Mouse (Mus musculus): Measurements from ENCODE around the gene Tank.

The Tank gene

DNA sequence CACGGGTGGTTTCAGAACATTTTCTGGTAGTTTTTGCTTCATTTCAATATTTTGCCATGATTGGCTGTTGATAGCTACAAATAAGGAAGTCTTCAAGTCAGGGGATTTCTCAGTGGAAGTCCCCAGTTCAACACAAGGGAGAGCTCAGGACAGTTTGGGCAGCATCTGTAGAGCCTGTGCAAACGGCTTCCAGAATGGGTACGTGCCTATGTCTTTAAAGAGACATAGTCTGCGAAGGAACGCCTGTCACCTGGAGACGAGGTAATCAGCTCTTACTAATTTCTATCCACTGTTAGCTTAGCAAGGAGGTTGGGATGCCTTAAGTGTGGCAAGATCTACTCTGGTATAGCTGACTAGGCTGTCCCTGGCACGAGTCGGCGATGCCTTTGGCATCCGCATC lies at the start of gene Tank:
Gene Tank (plus strand): TSS at position 153 of the 400 bp plus-strand sequence.
- no peak for DNase-seq (ENCODE audit: low spot score)

DNA sequence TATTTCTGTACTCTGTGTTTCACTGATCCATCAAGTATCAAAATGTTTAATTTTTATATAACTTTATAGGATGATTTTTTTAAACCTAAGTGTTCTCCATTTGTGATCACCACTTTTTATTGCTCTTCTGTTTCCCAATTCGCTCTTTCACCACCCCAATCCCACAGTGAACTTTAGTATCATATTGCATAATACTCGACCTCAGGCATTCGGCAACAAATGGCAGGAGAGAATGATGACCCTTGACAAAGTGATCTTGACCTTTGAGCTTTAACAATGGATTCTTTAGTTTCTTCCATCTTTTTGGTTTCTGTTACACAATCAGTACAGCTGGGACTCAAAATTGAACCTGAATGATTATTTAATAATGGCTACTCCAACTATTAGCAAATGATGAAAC lies 46.1 kb upstream of the Tank start:
- no peak for DNase-seq (ENCODE audit: low spot score)

- no peak for DNase-seq (ENCODE audit: low spot score)
These were observed 45.3 kb upstream of the Tank start for GRCm38 (mm10) chr2:61533131-61533530.

DNA sequence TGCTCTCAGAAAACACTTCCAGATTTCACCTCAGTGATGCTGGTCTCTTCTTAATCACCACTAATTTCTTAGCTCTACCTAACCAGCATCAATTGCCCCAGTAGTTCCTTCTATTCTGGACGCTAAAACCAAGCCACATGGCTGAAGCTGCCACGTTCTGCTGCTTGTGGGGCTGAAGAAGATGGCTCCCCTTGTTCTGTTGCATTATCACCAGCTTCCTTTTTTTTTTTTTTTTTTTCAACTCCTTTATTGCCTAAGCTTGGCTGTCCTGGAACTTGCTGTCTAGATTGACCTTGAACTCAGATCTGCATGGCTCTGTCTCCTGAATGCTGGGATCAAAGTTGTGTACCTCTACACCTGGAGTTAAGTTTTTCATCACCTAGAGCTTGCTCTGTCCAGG lies 41.5 kb upstream of the Tank start:
- DNase-seq (ENCODE audit: low spot score), result no peak

- no peak for DNase-seq (ENCODE audit: low spot score)
These were observed 39.0 kb upstream of the Tank start for GRCm38 (mm10) chr2:61539378-61539777.

DNA sequence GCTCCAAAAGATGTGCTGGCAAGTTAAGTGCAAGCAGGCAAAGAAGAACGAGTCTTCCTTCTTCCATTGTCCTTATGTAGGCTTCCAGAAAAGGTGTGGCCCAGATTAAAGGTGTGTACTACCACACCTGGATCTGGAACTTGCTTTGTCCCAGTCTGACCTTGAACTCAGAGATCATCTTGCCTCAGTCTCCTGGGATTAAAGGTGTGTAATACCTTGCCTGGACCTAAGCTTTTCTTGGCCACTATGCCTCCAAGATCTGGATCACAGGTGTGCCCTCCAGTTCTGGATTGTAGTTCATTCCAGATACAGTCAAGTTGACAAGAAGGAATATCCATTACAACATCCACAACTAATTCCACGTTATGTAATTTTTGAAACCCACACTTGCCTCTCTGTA lies 36.0 kb upstream of the Tank start:
- no peak for DNase-seq (ENCODE audit: low spot score)

- DNase-seq (ENCODE audit: low spot score), result no peak
These were observed 32.7 kb upstream of the Tank start for GRCm38 (mm10) chr2:61545666-61546065.

DNA sequence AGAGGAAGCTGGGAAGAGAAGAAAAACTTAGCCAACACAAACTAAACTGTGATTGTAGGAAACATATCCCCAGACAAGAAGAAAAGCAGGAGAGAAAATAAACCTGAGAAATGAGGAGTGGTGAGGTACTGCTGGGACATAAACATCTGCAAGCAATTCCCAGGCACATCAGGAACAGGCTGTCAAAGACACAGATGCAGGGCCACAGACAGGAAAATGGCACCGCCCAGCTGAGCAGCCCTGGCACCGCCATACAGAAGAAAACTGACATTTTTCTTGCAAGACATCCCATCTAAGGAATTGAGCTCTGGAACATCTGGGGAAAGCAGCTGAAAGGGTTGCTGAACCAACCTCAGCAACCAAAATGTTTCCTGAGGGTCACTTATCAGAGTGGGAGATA lies 30.4 kb upstream of the Tank start:
- DNase-seq (ENCODE audit: low spot score), result no peak

DNA sequence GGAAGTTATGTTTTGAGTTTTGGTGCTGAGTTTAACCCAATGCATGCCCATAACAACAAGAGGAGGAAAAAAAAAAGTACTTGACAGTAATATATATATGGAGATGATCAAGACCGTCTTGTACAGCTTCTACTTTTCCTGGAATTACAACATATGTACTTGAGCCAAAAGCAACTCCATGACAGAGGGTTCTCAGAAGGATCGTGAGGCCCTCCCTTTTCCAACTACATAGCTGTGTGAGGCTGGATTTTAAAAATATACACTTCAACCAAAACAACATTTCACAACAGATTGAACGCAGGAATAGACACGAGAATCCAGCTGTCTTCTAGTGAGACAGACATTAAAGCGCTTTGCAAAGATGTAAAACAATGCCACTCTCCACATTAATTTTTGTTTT lies 26.7 kb upstream of the Tank start:
- no peak for DNase-seq (ENCODE audit: low spot score)

DNA sequence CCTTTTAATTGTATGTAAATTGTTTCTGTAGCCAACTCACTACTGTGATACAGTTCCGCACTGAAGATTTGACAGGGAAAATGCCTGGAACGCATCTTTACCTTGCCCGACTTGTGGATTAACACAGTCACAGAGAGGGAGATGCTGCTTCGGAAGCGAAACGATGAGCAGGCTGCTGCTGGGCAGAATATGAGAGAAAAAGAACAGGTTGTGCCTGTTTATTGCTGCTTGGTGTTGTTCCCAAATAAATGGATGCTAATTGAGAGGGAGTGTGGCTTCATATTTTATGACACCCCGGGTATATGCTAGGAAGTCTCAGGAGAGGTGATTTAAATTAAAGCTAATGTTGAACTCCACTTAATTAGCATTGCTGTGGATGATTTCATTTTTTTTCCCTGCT lies 23.0 kb upstream of the Tank start:
- no peak for DNase-seq (ENCODE audit: low spot score)

DNA sequence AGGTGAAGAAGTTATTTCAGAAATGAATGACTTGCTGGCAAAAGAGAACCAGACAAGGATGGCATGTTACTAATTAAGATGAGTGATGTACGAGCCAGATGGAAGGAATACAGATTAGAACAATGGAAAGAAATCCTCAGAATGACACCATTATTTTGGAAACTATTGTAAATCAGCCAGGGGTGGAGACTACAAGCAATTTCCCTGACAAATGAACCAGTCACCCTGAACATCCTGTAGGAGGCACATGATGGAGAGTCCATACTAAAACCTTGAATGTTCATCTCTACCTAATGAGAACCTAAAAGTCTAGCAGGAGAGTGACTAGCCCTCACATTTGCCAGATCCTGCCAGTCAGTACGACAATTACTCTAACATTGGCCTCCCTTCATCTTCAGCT lies 22.6 kb upstream of the Tank start:
- DNase-seq (ENCODE audit: low spot score), result no peak

GRCm38 (mm10) chr2:61556639-61557038 lies 21.7 kb upstream of the Tank start:
- no peak for DNase-seq (ENCODE audit: low spot score)

GRCm38 (mm10) chr2:61557848-61558471 lies 20.4 kb upstream of the Tank start:
- no peak for DNase-seq (ENCODE audit: low spot score)

GRCm38 (mm10) chr2:61561058-61561457 lies 17.3 kb upstream of the Tank start:
- DNase-seq (ENCODE audit: low spot score), result no peak

DNA sequence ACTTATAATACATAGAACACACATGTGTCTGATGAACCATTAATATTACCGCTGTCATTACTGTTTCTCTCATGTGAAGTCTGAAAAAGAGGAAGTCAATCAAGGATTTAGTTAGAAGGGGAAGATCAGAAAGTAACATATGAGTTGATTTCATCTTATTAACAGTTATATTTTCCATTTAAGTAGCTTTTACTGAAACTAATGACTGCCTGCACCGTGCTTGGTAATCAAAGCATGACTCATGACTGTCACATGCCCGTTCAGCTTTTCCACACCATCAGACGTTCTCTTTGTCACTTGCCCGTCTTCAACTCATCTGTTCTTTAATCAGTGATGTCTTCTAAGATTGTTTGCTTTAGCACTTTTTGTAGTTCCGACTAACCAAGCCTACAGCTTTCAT lies 15.2 kb upstream of the Tank start:
- DNase-seq (ENCODE audit: low spot score), result no peak

DNA sequence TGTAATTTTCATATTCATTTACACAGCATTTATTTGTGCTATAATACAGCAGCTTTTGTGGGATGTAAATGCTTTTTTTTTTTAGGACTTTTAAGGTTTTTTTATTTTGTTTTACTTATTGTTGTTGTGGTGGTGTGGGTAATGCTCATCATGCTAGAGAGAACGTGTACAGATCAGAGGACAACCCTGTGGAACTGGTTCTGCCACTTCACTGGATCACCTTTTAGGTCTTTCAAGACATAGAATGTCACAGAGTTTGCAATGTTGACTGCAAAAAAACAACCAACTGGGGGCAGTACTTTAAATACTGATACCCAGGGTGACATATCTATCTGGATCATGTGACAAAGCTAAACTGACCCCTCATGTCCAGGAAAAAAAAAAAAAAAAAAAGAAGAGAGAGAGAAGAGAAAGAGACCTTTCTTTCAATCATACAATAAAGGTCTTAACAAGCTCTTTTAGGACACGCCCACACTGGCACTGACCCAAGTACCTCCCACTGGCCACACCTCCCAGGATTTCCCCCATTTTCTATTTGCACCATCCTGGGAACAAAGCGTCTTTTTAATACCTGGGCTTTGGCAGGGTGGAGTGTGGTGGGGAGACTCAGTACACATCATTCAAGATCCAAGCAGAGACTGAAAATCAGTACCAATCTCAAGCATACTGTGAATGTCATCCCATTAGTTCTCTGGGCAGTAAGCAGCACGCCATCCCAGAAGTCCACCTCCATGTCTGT lies 11.2 kb upstream of the Tank start:
- peak; percentile 25 for DNase-seq (ENCODE audit: low spot score)

DNA sequence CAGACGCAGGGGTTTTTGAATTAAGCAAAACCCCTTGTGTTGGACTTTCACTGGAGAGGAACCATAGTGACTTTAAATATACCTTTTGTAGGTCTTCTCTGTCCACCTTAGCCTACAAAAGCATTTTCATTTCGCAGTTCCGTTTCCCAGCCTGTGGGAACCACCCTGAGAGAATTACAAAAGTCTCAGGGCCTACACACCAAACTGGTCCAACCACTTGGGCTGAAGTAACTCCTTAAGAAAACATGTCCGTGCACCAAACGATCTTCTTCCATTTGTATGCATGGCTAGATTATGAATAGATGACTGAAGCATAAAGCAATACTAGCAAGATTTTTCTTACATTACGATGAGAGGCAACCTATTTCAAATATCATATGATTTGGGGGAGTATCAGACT lies 9.2 kb upstream of the Tank start:
- DNase-seq (ENCODE audit: low spot score), result no peak

DNA sequence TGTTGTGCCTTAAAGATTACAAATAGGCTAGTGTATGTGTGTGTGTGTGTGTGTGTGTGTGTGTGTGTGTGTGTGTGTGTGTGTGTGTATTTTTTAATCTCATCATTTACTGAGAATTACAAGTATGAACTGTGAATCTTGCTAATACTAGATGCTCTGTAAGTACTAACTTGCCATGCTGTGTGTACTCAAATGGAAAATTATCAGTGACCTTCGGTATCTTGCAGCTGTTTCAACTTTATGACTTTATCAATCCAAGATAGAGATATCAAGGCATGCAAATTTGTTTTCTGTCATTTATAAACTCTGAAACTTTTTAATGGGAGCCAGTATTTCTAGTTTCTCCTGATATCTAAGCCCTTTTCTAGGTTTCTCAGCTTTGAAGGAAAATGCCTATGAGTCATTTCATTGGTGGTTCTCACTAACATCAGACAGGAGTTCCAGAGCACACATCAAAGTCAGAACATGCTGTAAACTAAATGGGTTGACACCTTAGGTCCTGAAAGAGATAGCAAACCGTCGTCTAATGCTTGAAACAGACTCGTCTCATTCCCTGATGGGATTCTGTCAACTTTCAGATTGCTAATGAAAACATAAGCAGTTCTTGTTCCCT lies 6.9 kb upstream of the Tank start:
- no peak for DNase-seq (ENCODE audit: low spot score)

DNA sequence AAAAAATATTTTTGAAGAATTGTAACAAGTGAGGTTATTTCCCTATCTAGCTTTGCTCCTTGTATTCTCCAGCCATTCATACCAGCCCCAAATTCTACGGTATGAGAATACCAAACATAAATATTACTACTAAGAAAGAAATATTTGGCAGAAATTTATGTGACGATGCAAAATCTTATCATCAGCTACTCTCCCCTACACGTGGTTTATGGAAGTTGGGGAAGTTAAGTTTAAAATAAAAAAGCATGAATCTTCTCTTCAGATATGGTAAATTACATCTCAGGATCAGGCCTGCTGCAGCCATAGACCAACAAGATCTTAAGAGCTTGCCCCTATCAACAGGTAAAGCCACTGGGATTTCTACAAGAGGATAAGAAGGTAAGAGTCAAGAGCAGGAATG lies 1.9 kb upstream of the Tank start:
- no peak for DNase-seq (ENCODE audit: low spot score)

GRCm38 (mm10) chr2:61576928-61577695 lies 1.3 kb upstream of the Tank start:
- DNase-seq (ENCODE audit: low spot score), result no peak

DNA sequence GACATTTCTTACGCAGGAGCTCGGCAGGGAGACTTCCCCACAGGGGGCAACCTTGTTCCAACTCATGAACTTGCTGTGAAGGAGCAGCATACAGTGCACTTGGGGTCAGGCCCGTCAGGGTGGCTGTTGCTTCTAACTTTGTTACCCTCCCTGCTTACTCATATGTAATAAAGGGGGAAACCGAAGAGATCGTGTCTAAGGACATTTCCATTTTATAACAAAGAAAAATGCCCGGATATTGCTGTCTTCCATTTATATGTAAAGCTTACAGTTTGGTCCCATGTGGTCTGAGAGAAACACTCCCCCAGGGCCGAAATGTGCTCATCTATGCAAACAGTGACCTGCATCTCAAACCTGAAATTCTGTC lies 706 bp upstream of the Tank start:
- no peak for DNase-seq (ENCODE audit: low spot score)

GRCm38 (mm10) chr2:61579501-61579990 lies 1.2 kb downstream of the Tank start:
- DNase-seq (ENCODE audit: low spot score), result no peak

DNA sequence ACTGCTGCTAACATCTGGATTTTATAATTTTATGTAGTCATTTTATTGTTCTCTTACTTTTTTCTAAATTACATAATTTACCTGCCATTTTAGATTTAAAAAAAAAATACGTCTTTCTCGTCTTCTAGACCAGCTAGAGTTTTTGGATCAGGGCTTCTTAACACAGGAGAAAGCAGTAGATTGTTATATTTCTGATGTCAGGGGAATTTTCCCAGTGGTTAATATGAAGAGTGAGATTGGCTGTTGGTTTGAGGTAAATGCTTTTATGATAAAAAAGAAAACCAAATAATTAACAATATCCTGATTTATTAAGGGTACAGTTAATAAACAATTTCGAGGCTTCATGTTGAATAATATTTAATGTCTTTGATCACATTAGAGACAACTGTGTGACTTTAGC lies 1.7 kb downstream of the Tank start:
- no peak for DNase-seq (ENCODE audit: low spot score)

All from c-Kit-positive CD71-positive TER-119-positive erythroid progenitor cells, embryonic 14.5 days (primary cell).